Mouse (Mus musculus): ENCODE measurements around the gene Tnfrsf11a. TPM values are rescaled to one million over a fixed set of nuclear protein-coding genes. Genes with fewer than 3 reads are reported as not detected.

Gene Tnfrsf11a
- polyA plus RNA-seq, 1 experiment from 2014 or later = 0.82 TPM

- Histone ChIP-seq H3K9ac (replicated peaks; ENCODE audit: low read depth, low read length) (no peak overlapping the region), H3K27me3 (ENCODE audit: control insufficient read depth, insufficient read depth, low read length) (no peaks in the 10 kb centered on the region), H3K4me2 (ENCODE audit: low read depth, low read length) (no peak overlapping the region), H3K36me3 (ENCODE audit: control insufficient read depth, insufficient read depth, low read length) (no peaks in the 10 kb centered on the region), H3K4me3 (ENCODE audit: low read depth, low read length) (no peak overlapping the region), H3K4me1 (ENCODE audit: control insufficient read depth, insufficient read depth, low read length) (no peaks in the 10 kb centered on the region), H3K9me3 (ENCODE audit: control insufficient read depth, low read length) (no peaks in the 10 kb centered on the region), H3K27ac (ENCODE audit: low read depth, low read length) (no peak overlapping the region)
- ATAC-seq (ENCODE audit: low read depth) = peak; percentile 44; the same call in 1 of the 2 replicates
- 67% methylated on average over 5 of the region's 5 CpGs for WGBS
Measured at GRCm38 (mm10) chr1:105829171-105829570, 48.7 kb downstream of the Tnfrsf11a start.

- Histone ChIP-seq H3K9ac (replicated peaks; ENCODE audit: low read depth, low read length) (no peak overlapping the region), H3K4me3 (ENCODE audit: low read depth, low read length) (no peak overlapping the region), H3K4me1 (ENCODE audit: control insufficient read depth, insufficient read depth, low read length) (no peaks in the 10 kb centered on the region), H3K4me2 (ENCODE audit: low read depth, low read length) (no peak overlapping the region), H3K27me3 (ENCODE audit: control insufficient read depth, insufficient read depth, low read length) (no peaks in the 10 kb centered on the region), H3K36me3 (ENCODE audit: control insufficient read depth, insufficient read depth, low read length) (no peaks in the 10 kb centered on the region), H3K9me3 (ENCODE audit: control insufficient read depth, low read length) (no peaks in the 10 kb centered on the region), H3K27ac (ENCODE audit: low read depth, low read length) (no peak overlapping the region)
- no peak for ATAC-seq (ENCODE audit: low read depth)
- 84% methylated on average over 1 of the region's 1 CpGs for WGBS
Measured at GRCm38 (mm10) chr1:105832784-105833183, 52.3 kb downstream of the Tnfrsf11a start.

- Histone ChIP-seq H3K36me3 (ENCODE audit: control insufficient read depth, insufficient read depth, low read length) (no peaks in the 10 kb centered on the region), H3K9ac (replicated peaks; ENCODE audit: low read depth, low read length) (peak overlapping the region; percentile 28; the same call in 1 of the 2 replicates), H3K9me3 (ENCODE audit: control insufficient read depth, low read length) (no peaks in the 10 kb centered on the region), H3K4me1 (ENCODE audit: control insufficient read depth, insufficient read depth, low read length) (0 out of 2 replicates have a peak, but pooled peaks cover 4% of the 10 kb centered on the region), H3K4me2 (ENCODE audit: low read depth, low read length) (peak overlapping the region; percentile 51), H3K27me3 (ENCODE audit: control insufficient read depth, insufficient read depth, low read length) (no peaks in the 10 kb centered on the region), H3K27ac (ENCODE audit: low read depth, low read length) (no peak overlapping the region), H3K4me3 (ENCODE audit: low read depth, low read length) (no peak overlapping the region)
- peak; percentile 64 for ATAC-seq (ENCODE audit: low read depth)
- WGBS = 18% methylated on average over 10 of the region's 10 CpGs
Measured at GRCm38 (mm10) chr1:105842950-105843349, 62.4 kb downstream of the Tnfrsf11a start.

- peak overlapping the region; percentile 51 for H3K4me2 ChIP-seq (ENCODE audit: low read depth, low read length)
- H3K9ac ChIP-seq (replicated peaks; ENCODE audit: low read depth, low read length) = peak overlapping the region; percentile 28; the same call in 1 of the 2 replicates
- peak overlapping the region; percentile 15; the same call in 1 of the 2 replicates for H3K4me3 ChIP-seq (ENCODE audit: low read depth, low read length)
- no peaks in the 10 kb centered on the region for H3K9me3 ChIP-seq (ENCODE audit: control insufficient read depth, low read length)
- 2% methylated on average over 12 of the region's 12 CpGs for WGBS
- no peaks in the 10 kb centered on the region for H3K36me3 ChIP-seq (ENCODE audit: control insufficient read depth, insufficient read depth, low read length)
- peak; percentile 20; the same call in 1 of the 2 replicates for ATAC-seq (ENCODE audit: low read depth)
- H3K27ac ChIP-seq (ENCODE audit: low read depth, low read length) = no peak overlapping the region
- H3K27me3 ChIP-seq (ENCODE audit: control insufficient read depth, insufficient read depth, low read length) = no peaks in the 10 kb centered on the region
- H3K4me1 ChIP-seq (ENCODE audit: control insufficient read depth, insufficient read depth, low read length) = 0 out of 2 replicates have a peak, but pooled peaks cover 4% of the 10 kb centered on the region
Measured at GRCm38 (mm10) chr1:105843386-105843785, 62.9 kb downstream of the Tnfrsf11a start.

- Histone ChIP-seq H3K4me3 (ENCODE audit: low read depth, low read length) (peak overlapping the region; percentile 27; the same call in 1 of the 2 replicates), H3K4me2 (ENCODE audit: low read depth, low read length) (peak overlapping the region; percentile 51), H3K36me3 (ENCODE audit: control insufficient read depth, insufficient read depth, low read length) (no peaks in the 10 kb centered on the region), H3K4me1 (ENCODE audit: control insufficient read depth, insufficient read depth, low read length) (0 out of 2 replicates have a peak, but pooled peaks cover 4% of the 10 kb centered on the region), H3K9me3 (ENCODE audit: control insufficient read depth, low read length) (no peaks in the 10 kb centered on the region), H3K27me3 (ENCODE audit: control insufficient read depth, insufficient read depth, low read length) (no peaks in the 10 kb centered on the region), H3K9ac (replicated peaks; ENCODE audit: low read depth, low read length) (peak overlapping the region; percentile 51; the same call in 1 of the 2 replicates), H3K27ac (ENCODE audit: low read depth, low read length) (no peak overlapping the region)
- ATAC-seq (ENCODE audit: low read depth) = peak; percentile 44; the same call in 1 of the 2 replicates
- WGBS = 3% methylated on average over 2 of the region's 2 CpGs
Measured at GRCm38 (mm10) chr1:105843856-105844255, 63.3 kb downstream of the Tnfrsf11a start.

GRCm38 (mm10) chr1:105844341-105845006 is 64.0 kb downstream of the Tnfrsf11a start:
- Histone ChIP-seq H3K9ac (replicated peaks; ENCODE audit: low read depth, low read length) (peak overlapping the region; percentile 51), H3K36me3 (ENCODE audit: control insufficient read depth, insufficient read depth, low read length) (no peaks in the 10 kb centered on the region), H3K4me2 (ENCODE audit: low read depth, low read length) (peak overlapping the region; percentile 51), H3K9me3 (ENCODE audit: control insufficient read depth, low read length) (no peaks in the 10 kb centered on the region), H3K27me3 (ENCODE audit: control insufficient read depth, insufficient read depth, low read length) (no peaks in the 10 kb centered on the region), H3K4me1 (ENCODE audit: control insufficient read depth, insufficient read depth, low read length) (0 out of 2 replicates have a peak, but pooled peaks cover 4% of the 10 kb centered on the region), H3K4me3 (ENCODE audit: low read depth, low read length) (peak overlapping the region; percentile 27), H3K27ac (ENCODE audit: low read depth, low read length) (no peak overlapping the region)
- WGBS = 4% methylated on average over 28 of the region's 28 CpGs
- peak; percentile 82 for ATAC-seq (ENCODE audit: low read depth)

GRCm38 (mm10) chr1:105846431-105846830 is 65.9 kb downstream of the Tnfrsf11a start:
- H3K4me2 ChIP-seq (ENCODE audit: low read depth, low read length) = no peak overlapping the region
- no peaks in the 10 kb centered on the region for H3K36me3 ChIP-seq (ENCODE audit: control insufficient read depth, insufficient read depth, low read length)
- H3K27me3 ChIP-seq (ENCODE audit: control insufficient read depth, insufficient read depth, low read length) = no peaks in the 10 kb centered on the region
- H3K9me3 ChIP-seq (ENCODE audit: control insufficient read depth, low read length) = no peaks in the 10 kb centered on the region
- no peak overlapping the region for H3K4me3 ChIP-seq (ENCODE audit: low read depth, low read length)
- no peak overlapping the region for H3K9ac ChIP-seq (replicated peaks; ENCODE audit: low read depth, low read length)
- 82% methylated on average over 2 of the region's 2 CpGs for WGBS
- H3K4me1 ChIP-seq (ENCODE audit: control insufficient read depth, insufficient read depth, low read length) = 0 out of 2 replicates have a peak, but pooled peaks cover 4% of the 10 kb centered on the region
- no peak for ATAC-seq (ENCODE audit: low read depth)
- no peak overlapping the region for H3K27ac ChIP-seq (ENCODE audit: low read depth, low read length)

GRCm38 (mm10) chr1:105848806-105849205 is 68.3 kb downstream of the Tnfrsf11a start:
- H3K36me3 ChIP-seq (ENCODE audit: control insufficient read depth, insufficient read depth, low read length) = no peaks in the 10 kb centered on the region
- H3K9me3 ChIP-seq (ENCODE audit: control insufficient read depth, low read length) = no peaks in the 10 kb centered on the region
- H3K4me2 ChIP-seq (ENCODE audit: low read depth, low read length) = no peak overlapping the region
- no peak overlapping the region for H3K9ac ChIP-seq (replicated peaks; ENCODE audit: low read depth, low read length)
- no peaks in the 10 kb centered on the region for H3K27me3 ChIP-seq (ENCODE audit: control insufficient read depth, insufficient read depth, low read length)
- H3K4me1 ChIP-seq (ENCODE audit: control insufficient read depth, insufficient read depth, low read length) = 0 out of 2 replicates have a peak, but pooled peaks cover 4% of the 10 kb centered on the region
- 91% methylated on average over 8 of the region's 8 CpGs for WGBS
- no peak for ATAC-seq (ENCODE audit: low read depth)
- no peak overlapping the region for H3K27ac ChIP-seq (ENCODE audit: low read depth, low read length)
- H3K4me3 ChIP-seq (ENCODE audit: low read depth, low read length) = no peak overlapping the region

GRCm38 (mm10) chr1:105851341-105851740 is 70.8 kb downstream of the Tnfrsf11a start:
- H3K4me1 ChIP-seq (ENCODE audit: control insufficient read depth, insufficient read depth, low read length) = no peaks in the 10 kb centered on the region
- no peak overlapping the region for H3K4me2 ChIP-seq (ENCODE audit: low read depth, low read length)
- H3K36me3 ChIP-seq (ENCODE audit: control insufficient read depth, insufficient read depth, low read length) = no peaks in the 10 kb centered on the region
- H3K27ac ChIP-seq (ENCODE audit: low read depth, low read length) = no peak overlapping the region
- no peak overlapping the region for H3K9ac ChIP-seq (replicated peaks; ENCODE audit: low read depth, low read length)
- no peaks in the 10 kb centered on the region for H3K27me3 ChIP-seq (ENCODE audit: control insufficient read depth, insufficient read depth, low read length)
- no peak overlapping the region for H3K4me3 ChIP-seq (ENCODE audit: low read depth, low read length)
- ATAC-seq (ENCODE audit: low read depth) = no peak
- WGBS = 87% methylated on average over 2 of the region's 2 CpGs
- no peaks in the 10 kb centered on the region for H3K9me3 ChIP-seq (ENCODE audit: control insufficient read depth, low read length)

Data from neural tube, embryonic 14.5 days (tissue).